Mouse (Mus musculus) c-Kit-positive CD71-positive TER-119-positive erythroid progenitor cells, embryonic 14.5 days (primary cell): ENCODE measurements around the gene Smim10l1.

Source experiments
- DNase-seq: peaks from one replicate; pipeline ENCODE4 v3.0.0-alpha.2; 2013; ENCODE audit warnings: low spot score

Smim10l1 gene

DNA sequence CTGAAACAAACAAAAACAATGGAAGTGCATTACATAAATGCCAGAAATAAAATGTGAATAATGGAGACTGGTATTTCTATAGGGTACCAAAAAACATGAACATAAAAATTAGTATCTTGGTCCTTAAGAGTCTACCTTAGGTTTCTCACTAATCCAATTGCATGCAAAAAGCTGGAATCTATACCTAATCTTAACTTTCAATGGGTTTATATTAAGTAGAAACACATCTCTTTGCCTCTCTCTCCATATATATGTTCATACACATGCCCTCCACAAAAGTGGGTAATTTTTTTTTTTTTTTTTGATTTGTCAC, at the start of gene Smim10l1:
Smim10l1 (plus strand) TSS at position 301 of the 313 bp plus-strand sequence.
- no peak for DNase-seq

DNA sequence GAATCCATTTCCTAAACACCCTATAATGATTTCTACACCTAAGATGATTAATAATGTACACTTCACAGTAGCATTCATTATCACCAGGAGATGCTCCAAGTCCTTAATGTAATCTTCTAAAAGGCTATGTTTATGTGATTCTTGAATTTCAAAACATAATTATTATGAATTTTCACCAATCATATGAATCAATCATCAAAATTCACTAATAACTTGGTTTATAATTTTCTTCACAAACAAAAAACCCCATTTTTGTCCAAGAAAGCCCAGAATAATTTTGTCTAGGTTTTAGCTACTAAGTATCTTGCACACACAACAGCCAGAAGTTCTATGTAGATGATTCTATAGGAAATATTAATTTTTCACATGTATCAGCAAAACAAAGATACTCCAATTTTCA, 49.0 kb upstream of the Smim10l1 start, which contains the start of gene Tas2r140:
Tas2r140 (minus strand) TSS at position 101 of the 400 bp plus-strand sequence.
- DNase-seq: no peak

DNA sequence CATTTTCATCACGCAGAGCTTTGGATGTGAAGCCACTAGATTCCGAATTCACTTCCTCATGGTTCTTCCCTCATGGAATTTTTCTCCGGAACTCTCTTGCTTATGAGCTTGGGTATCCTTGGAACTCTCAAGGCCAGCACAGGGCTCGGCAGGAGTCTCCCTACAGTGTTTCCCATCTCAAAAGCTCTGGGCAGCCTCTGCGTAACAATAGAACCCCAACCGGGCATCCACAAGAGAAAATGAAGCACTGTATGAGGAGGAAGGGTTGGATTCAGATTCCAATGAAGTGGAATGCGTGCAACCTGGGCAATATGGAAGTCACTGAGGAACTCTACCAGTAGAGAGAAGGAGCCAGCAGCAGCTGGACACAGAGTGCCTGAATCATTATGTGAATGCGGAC, 12.5 kb upstream of the Smim10l1 start:
- DNase-seq: no peak

DNA sequence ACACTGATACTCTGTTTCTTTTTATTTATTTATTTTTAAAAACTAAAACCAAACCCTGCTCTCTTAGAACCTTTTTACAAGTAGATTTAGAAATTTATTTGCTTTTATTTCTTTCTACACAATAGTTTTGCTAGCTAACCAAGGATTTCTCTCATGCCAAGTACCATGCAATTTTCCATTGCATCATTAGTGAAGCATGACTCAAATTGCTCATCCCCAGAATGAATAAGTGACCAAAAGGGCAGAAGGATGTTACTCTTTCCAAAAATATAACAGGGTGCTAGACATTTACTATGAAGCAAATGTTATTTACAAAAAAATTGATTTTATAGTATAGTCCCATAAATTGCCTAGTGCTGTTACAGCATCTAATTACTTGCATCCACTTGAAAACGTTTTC, 2.3 kb upstream of the Smim10l1 start:
- DNase-seq: no peak

DNA sequence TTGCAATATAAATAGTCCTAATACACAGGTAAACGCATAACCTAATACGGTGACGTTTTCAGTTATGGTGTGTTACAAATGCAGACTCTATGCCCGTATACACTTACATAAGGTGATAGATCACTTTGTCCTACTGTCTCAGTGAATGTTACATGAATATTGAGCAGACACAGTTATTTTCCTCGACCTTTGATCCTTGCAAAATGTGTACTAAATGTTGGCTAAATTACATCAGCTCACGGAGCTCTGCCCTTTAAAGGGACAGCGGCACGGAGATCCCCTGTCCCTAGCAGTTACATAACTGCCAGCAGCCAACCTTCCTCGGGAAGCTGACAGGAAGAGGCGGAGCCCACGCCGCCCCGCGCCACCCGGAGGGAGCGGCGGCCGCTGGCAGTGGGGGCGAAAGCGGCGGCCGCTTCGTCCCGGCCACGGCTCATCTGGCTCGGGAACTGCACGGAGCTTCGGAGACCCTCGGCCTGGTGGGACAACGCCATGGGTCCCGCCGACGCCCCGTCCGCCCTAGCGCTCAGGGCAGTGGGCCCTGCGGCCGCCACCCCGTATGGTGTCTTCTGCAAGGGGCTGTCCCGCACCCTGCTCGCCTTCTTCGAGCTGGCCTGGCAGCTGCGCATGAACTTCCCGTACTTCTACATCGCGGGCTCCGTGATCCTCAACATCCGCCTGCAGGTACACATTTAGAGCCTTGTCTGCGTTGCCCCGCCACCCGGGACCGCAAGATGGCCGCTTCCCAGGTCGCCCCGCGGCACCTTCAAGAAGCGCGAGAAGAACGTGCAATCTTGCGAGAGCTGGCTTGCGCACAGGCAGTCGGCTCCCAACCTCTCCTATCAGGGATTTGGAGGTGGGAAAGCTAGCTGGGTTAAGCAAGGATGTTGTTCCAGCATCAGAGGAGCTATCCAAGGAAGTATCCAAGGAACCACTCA, 482 bp downstream of the Smim10l1 start:
- DNase-seq: peak; percentile 77
